ENCODE assay signal across 15 mouse cellular contexts in the genomic region with DNA sequence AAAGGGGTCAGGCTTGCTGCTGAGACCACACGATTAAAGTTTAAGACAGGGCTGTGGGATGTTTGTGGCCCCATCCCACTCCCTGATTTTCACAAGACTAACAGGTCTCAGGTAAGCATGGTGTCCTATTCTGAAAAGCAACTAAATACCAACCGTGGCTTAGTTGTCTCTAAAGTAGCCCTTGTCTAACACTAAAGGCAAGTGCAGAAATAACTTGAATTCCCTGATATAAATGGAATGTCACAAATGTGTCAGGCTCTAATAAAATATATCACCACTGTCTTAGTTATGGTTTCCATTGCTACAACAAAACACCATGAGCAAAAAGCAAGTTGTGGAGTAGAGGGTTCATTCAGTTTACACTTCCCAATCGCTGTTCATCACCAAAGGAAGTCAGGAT. TPM values are rescaled to one million over a fixed set of nuclear protein-coding genes. Genes with fewer than 3 reads are reported as not detected.
DNase-seq lines count a peak whose midpoint lies in the region; ATAC-seq and TF ChIP-seq lines count a peak whose summit lies in the region.
"Had no signal": no experiment of that assay in that cellular context is flagged by ENCODE, and none has a peak within 500 bp of the region (broad histone marks: within the 10 kb centered on the region; RNA-seq: fewer than 3 reads in every experiment).

No protein-coding gene starts in this region.

- H3K4me1 ChIP-seq in forebrain, postnatal 0 days (ENCODE audit: insufficient read depth), result peaks cover 28% of the 10 kb centered on the region
- peaks cover 45% of the 10 kb centered on the region for H3K4me1 ChIP-seq in forebrain, embryonic 10.5 days
- H3K4me1 ChIP-seq in hindbrain, embryonic 12.5 days, result peaks cover 34% of the 10 kb centered on the region
- peaks cover 37% of the 10 kb centered on the region for H3K4me1 ChIP-seq in hindbrain, embryonic 10.5 days (replicated peaks)
- peaks cover 16% of the 10 kb centered on the region; the same call in 1 of the 2 replicates for H3K4me1 ChIP-seq in lung, postnatal 0 days (ENCODE audit: insufficient read depth, low read depth, low read length)
- peaks cover 31% of the 10 kb centered on the region for H3K4me1 ChIP-seq in limb, embryonic 15.5 days

- no peak overlapping the region for H3K4me3 ChIP-seq in forebrain, postnatal 0 days (ENCODE audit: low read depth, low read length)
- H3K4me3 ChIP-seq in forebrain, embryonic 10.5 days, result no peak overlapping the region
- no peak overlapping the region for H3K4me3 ChIP-seq in hindbrain, embryonic 12.5 days
- no peak overlapping the region for H3K4me3 ChIP-seq in hindbrain, embryonic 10.5 days
- H3K4me3 ChIP-seq in lung, postnatal 0 days (ENCODE audit: low read depth, low read length), result no peak overlapping the region
- no peak overlapping the region for H3K4me3 ChIP-seq in limb, embryonic 15.5 days

- no peaks in the 10 kb centered on the region for H3K36me3 ChIP-seq in forebrain, postnatal 0 days (ENCODE audit: insufficient read depth)
- peaks cover 5% of the 10 kb centered on the region; the same call in 1 of the 2 replicates for H3K36me3 ChIP-seq in forebrain, embryonic 10.5 days (replicated peaks)
- H3K36me3 ChIP-seq in hindbrain, embryonic 12.5 days, result no peaks in the 10 kb centered on the region
- H3K36me3 ChIP-seq in hindbrain, embryonic 10.5 days, result 0 out of 2 replicates have a peak, but pooled peaks cover 7% of the 10 kb centered on the region
- no peaks in the 10 kb centered on the region for H3K36me3 ChIP-seq in lung, postnatal 0 days (ENCODE audit: insufficient read depth, low read length)
- H3K36me3 ChIP-seq in limb, embryonic 15.5 days, result no peaks in the 10 kb centered on the region
- H3K36me3 ChIP-seq: limb, embryonic 13.5 days; midbrain, embryonic 10.5 days had no signal

- H3K4me2 ChIP-seq in forebrain, postnatal 0 days (ENCODE audit: low read depth), result no peak overlapping the region
- H3K4me2 ChIP-seq in hindbrain, embryonic 12.5 days (replicated peaks), result no peak overlapping the region
- H3K4me2 ChIP-seq in lung, postnatal 0 days (replicated peaks; ENCODE audit: low read depth, low read length), result no peak overlapping the region
- H3K4me2 ChIP-seq in limb, embryonic 15.5 days, result no peak overlapping the region

- TF ChIP-seq CTCF in forebrain, postnatal 0 days (IDR thresholded peaks at IDR 0.05; ENCODE audit: low read depth), result no peak
- no peak for TF ChIP-seq CTCF in lung, postnatal 0 days (IDR thresholded peaks at IDR 0.05)

- no peaks in the 10 kb centered on the region for H3K9me3 ChIP-seq in forebrain, postnatal 0 days (ENCODE audit: low read length)
- no peaks in the 10 kb centered on the region for H3K9me3 ChIP-seq in forebrain, embryonic 10.5 days
- H3K9me3 ChIP-seq in hindbrain, embryonic 12.5 days (replicated peaks), result no peaks in the 10 kb centered on the region
- H3K9me3 ChIP-seq in hindbrain, embryonic 10.5 days, result no peaks in the 10 kb centered on the region
- H3K9me3 ChIP-seq in lung, postnatal 0 days (ENCODE audit: low read length), result no peaks in the 10 kb centered on the region
- H3K9me3 ChIP-seq in limb, embryonic 15.5 days, result no peaks in the 10 kb centered on the region
- H3K9me3 ChIP-seq: limb, embryonic 13.5 days; midbrain, embryonic 10.5 days had no signal

- TF ChIP-seq EP300 in lung, postnatal 0 days (IDR thresholded peaks at IDR 0.05), result peak; percentile 95

- H3K27ac ChIP-seq in forebrain, postnatal 0 days (ENCODE audit: low read depth, low read length), result peak overlapping the region; percentile 95; the same call in 1 of the 2 replicates
- H3K27ac ChIP-seq in forebrain, embryonic 10.5 days, result no peak overlapping the region
- peak overlapping the region; percentile 86; the same call in 1 of the 2 replicates for H3K27ac ChIP-seq in hindbrain, embryonic 12.5 days
- H3K27ac ChIP-seq in hindbrain, embryonic 10.5 days, result no peak overlapping the region
- H3K27ac ChIP-seq in lung, postnatal 0 days (ENCODE audit: low read length), result peak overlapping the region; percentile 86; the same call in 1 of the 2 replicates
- 0 out of 2 replicates have a peak overlapping the region, but pooled peaks have one; percentile 93 for H3K27ac ChIP-seq in limb, embryonic 15.5 days

- 81% methylated on average over 3 of the region's 3 CpGs for WGBS in forebrain, postnatal 0 days
- WGBS in forebrain, embryonic 10.5 days, result 81% methylated on average over 3 of the region's 3 CpGs
- WGBS in hindbrain, embryonic 12.5 days, result 74% methylated on average over 3 of the region's 3 CpGs
- 84% methylated on average over 3 of the region's 3 CpGs for WGBS in hindbrain, embryonic 10.5 days
- WGBS in lung, postnatal 0 days, result 57% methylated on average over 3 of the region's 3 CpGs
- WGBS in limb, embryonic 15.5 days, result 80% methylated on average over 3 of the region's 3 CpGs

- H3K27me3 ChIP-seq in forebrain, postnatal 0 days (ENCODE audit: insufficient read depth, low read length), result no peaks in the 10 kb centered on the region
- no peaks in the 10 kb centered on the region for H3K27me3 ChIP-seq in forebrain, embryonic 10.5 days (ENCODE audit: poor library complexity, severe bottlenecking)
- H3K27me3 ChIP-seq in hindbrain, embryonic 12.5 days, result no peaks in the 10 kb centered on the region
- H3K27me3 ChIP-seq in hindbrain, embryonic 10.5 days (ENCODE audit: insufficient read depth, poor library complexity, severe bottlenecking), result no peaks in the 10 kb centered on the region
- no peaks in the 10 kb centered on the region for H3K27me3 ChIP-seq in lung, postnatal 0 days (replicated peaks; ENCODE audit: insufficient read depth, low read length)
- no peaks in the 10 kb centered on the region for H3K27me3 ChIP-seq in limb, embryonic 15.5 days
- H3K27me3 ChIP-seq: limb, embryonic 13.5 days had no signal

- ATAC-seq in forebrain, postnatal 0 days, result no peak
- no peak for ATAC-seq in hindbrain, embryonic 12.5 days (ENCODE audit: low FRiP score)
- ATAC-seq in lung, postnatal 0 days, result no peak
- ATAC-seq in limb, embryonic 15.5 days (ENCODE audit: insufficient number of reproducible peaks, low FRiP score, low TSS enrichment, low read depth), result no peak
- no peak for ATAC-seq in megakaryocyte-erythroid progenitor cell, adult 5-6 weeks (replicated peaks; ENCODE audit: low FRiP score, low TSS enrichment, poor library complexity, severe bottlenecking)

- no peak overlapping the region for H3K9ac ChIP-seq in forebrain, postnatal 0 days
- no peak overlapping the region for H3K9ac ChIP-seq in hindbrain, embryonic 12.5 days
- no peak overlapping the region for H3K9ac ChIP-seq in lung, postnatal 0 days (replicated peaks; ENCODE audit: low read depth)
- no peak overlapping the region for H3K9ac ChIP-seq in limb, embryonic 15.5 days

- no peak for DNase-seq in forebrain, postnatal 0 days
- DNase-seq in forebrain, embryonic 10.5 days (ENCODE audit: extremely low spot score, low spot score), result no peak
- DNase-seq in hindbrain, embryonic 10.5 days (ENCODE audit: low spot score), result no peak
- DNase-seq in lung, postnatal 0 days (ENCODE audit: low spot score), result no peak
- DNase-seq in lung, postnatal 4 days, result no peak
- DNase-seq: adrenal gland, adult 2 months; embryo, embryonic 11 days; heart, adult 11 months; kidney, postnatal 25 days; layer of hippocampus, adult 9-11 months had no signal

RNA-seq across cellular contexts. Expression of gene 2310022B05Rik, which starts 1.2 kb away (rescaled TPM):
- total RNA-seq in forebrain, postnatal 0 days (2014; rRNA removed), result 68.2 and 79.7 TPM in 2 replicates
- 35.7 and 37.8 TPM in 2 replicates for polyA plus RNA-seq in forebrain, postnatal 0 days (2015; fragmentation: Nextera tagmentation; extraction: Ambion mirVana)
- polyA plus RNA-seq in forebrain, embryonic 10.5 days (2016; fragmentation: Nextera tagmentation; extraction: Ambion mirVana), result 17.9 and 18.2 TPM in 2 replicates
- 26.6 and 31.2 TPM in 2 replicates for polyA plus RNA-seq in hindbrain, embryonic 12.5 days (2016; fragmentation: Nextera tagmentation; extraction: Ambion mirVana)
- polyA plus RNA-seq in hindbrain, embryonic 10.5 days (2016; fragmentation: Nextera tagmentation; extraction: Ambion mirVana), result 20.1 and 22.2 TPM in 2 replicates
- polyA plus RNA-seq in lung, postnatal 0 days (2015; fragmentation: Nextera tagmentation; extraction: Ambion mirVana), result 25.2 and 26.0 TPM in 2 replicates
- 34.2 and 36.6 TPM in 2 replicates for polyA plus RNA-seq in limb, embryonic 15.5 days (2015; fragmentation: Nextera tagmentation; extraction: Ambion mirVana)
- total RNA-seq in megakaryocyte-erythroid progenitor cell, adult 5-6 weeks (2014; fragmentation: Nextera tagmentation), result 33.5 and 34.7 TPM in 2 replicates
- 3.7 and 4.4 TPM in 2 replicates for total RNA-seq in megakaryocyte-erythroid progenitor cell, adult 5-6 weeks (2017)

RNA-seq across cellular contexts. Expression of gene Ttc13, which starts 57.4 kb away (rescaled TPM):
- total RNA-seq in forebrain, postnatal 0 days (2014; rRNA removed), result 64.2 and 79.2 TPM in 2 replicates
- polyA plus RNA-seq in forebrain, postnatal 0 days (2015; fragmentation: Nextera tagmentation; extraction: Ambion mirVana), result 50.1 and 56.1 TPM in 2 replicates
- polyA plus RNA-seq in forebrain, embryonic 10.5 days (2016; fragmentation: Nextera tagmentation; extraction: Ambion mirVana), result 50.1 and 51.8 TPM in 2 replicates
- 61.4 and 62.2 TPM in 2 replicates for polyA plus RNA-seq in hindbrain, embryonic 12.5 days (2016; fragmentation: Nextera tagmentation; extraction: Ambion mirVana)
- 49.2 and 49.7 TPM in 2 replicates for polyA plus RNA-seq in hindbrain, embryonic 10.5 days (2016; fragmentation: Nextera tagmentation; extraction: Ambion mirVana)
- 24.0 and 30.7 TPM in 2 replicates for polyA plus RNA-seq in lung, postnatal 0 days (2015; fragmentation: Nextera tagmentation; extraction: Ambion mirVana)
- 41.6 and 43.0 TPM in 2 replicates for polyA plus RNA-seq in limb, embryonic 15.5 days (2015; fragmentation: Nextera tagmentation; extraction: Ambion mirVana)
- total RNA-seq in megakaryocyte-erythroid progenitor cell, adult 5-6 weeks (2014; fragmentation: Nextera tagmentation), result 64.6 and 73.5 TPM in 2 replicates
- 41.7 and 50.7 TPM in 2 replicates for total RNA-seq in megakaryocyte-erythroid progenitor cell, adult 5-6 weeks (2017)

RNA-seq across cellular contexts. Expression of gene Arv1, which starts 57.5 kb away (rescaled TPM):
- total RNA-seq in forebrain, postnatal 0 days (2014; rRNA removed), result 9.5 and 17.6 TPM in 2 replicates
- 25.6 and 31.4 TPM in 2 replicates for polyA plus RNA-seq in forebrain, postnatal 0 days (2015; fragmentation: Nextera tagmentation; extraction: Ambion mirVana)
- polyA plus RNA-seq in forebrain, embryonic 10.5 days (2016; fragmentation: Nextera tagmentation; extraction: Ambion mirVana), result 32.6 and 40.3 TPM in 2 replicates
- 33.4 and 37.7 TPM in 2 replicates for polyA plus RNA-seq in hindbrain, embryonic 12.5 days (2016; fragmentation: Nextera tagmentation; extraction: Ambion mirVana)
- polyA plus RNA-seq in hindbrain, embryonic 10.5 days (2016; fragmentation: Nextera tagmentation; extraction: Ambion mirVana), result 34.3 and 38.1 TPM in 2 replicates
- 14.6 and 15.0 TPM in 2 replicates for polyA plus RNA-seq in lung, postnatal 0 days (2015; fragmentation: Nextera tagmentation; extraction: Ambion mirVana)
- 18.4 and 19.5 TPM in 2 replicates for polyA plus RNA-seq in limb, embryonic 15.5 days (2015; fragmentation: Nextera tagmentation; extraction: Ambion mirVana)
- total RNA-seq in megakaryocyte-erythroid progenitor cell, adult 5-6 weeks (2014; fragmentation: Nextera tagmentation), result 20.9 and 32.3 TPM in 2 replicates
- 3.3 and 4.4 TPM in 2 replicates for total RNA-seq in megakaryocyte-erythroid progenitor cell, adult 5-6 weeks (2017)

Comparison
In these comparisons a context has a peak if more than half of its experiments do, and no peak if none do; other contexts are left out.
1. H3K27ac ChIP-seq: peak in forebrain, postnatal 0 days (single experiment), hindbrain, embryonic 12.5 days (single experiment), lung, postnatal 0 days (single experiment) and limb, embryonic 15.5 days (single experiment); none in forebrain, embryonic 10.5 days (single experiment) and hindbrain, embryonic 10.5 days (single experiment).